Mouse (Mus musculus) liver, embryonic 13.5 days (tissue): ENCODE data around the gene Pcsk4. TPM values are rescaled to one million over a fixed set of nuclear protein-coding genes. Genes with fewer than 3 reads are reported as not detected.
A peak's percentile ranks its signal among the peaks of the same experiment; 100 is the strongest.

Experiments used
- ATAC-seq: fragments of 200-750 bp; cut with Nextera tagmentation; 2 replicates; pipeline ENCODE4 v1.8.0; 2017; ENCODE audit warnings: low read depth, mild to moderate bottlenecking, moderate number of reproducible peaks, moderate library complexity
- DNase-seq: peaks from one replicate; pipeline ENCODE4 v3.0.0; 2022
- H3K27ac ChIP-seq: fragments of 300-500 bp; sonication (generic); 2 replicates; pipeline ENCODE4 v1.5.1; 2015; ENCODE audit warnings: moderate library complexity, mild to moderate bottlenecking, inconsistent platforms
- H3K27me3 ChIP-seq: fragments of 300-500 bp; sonication (generic); 2 replicates; pipeline ENCODE4 v1.6.1; 2015; ENCODE audit warnings: mild to moderate bottlenecking, inconsistent platforms
- H3K36me3 ChIP-seq: fragments of 300-500 bp; sonication (generic); 2 replicates; pipeline ENCODE4 v1.6.1; 2015; ENCODE audit warnings: mild to moderate bottlenecking, inconsistent platforms
- H3K4me1 ChIP-seq: fragments of 300-500 bp; sonication (generic); replicated peaks from 2 replicates; pipeline ENCODE4 v1.6.1; 2015; ENCODE audit warnings: inconsistent platforms
- H3K4me2 ChIP-seq: fragments of 300-500 bp; sonication (generic); 2 replicates; pipeline ENCODE4 v1.6.1; 2015; ENCODE audit warnings: inconsistent platforms, mild to moderate bottlenecking, moderate library complexity
- H3K4me3 ChIP-seq: fragments of 300-500 bp; sonication (generic); replicated peaks from 2 replicates; pipeline ENCODE4 v1.5.1; 2015; ENCODE audit warnings: mild to moderate bottlenecking, inconsistent platforms
- H3K9ac ChIP-seq: fragments of 300-500 bp; sonication (generic); 2 replicates; pipeline ENCODE4 v1.6.1; 2015; ENCODE audit warnings: mild to moderate bottlenecking, inconsistent platforms
- H3K9me3 ChIP-seq: fragments of 300-500 bp; sonication (generic); replicated peaks from 2 replicates; pipeline ENCODE4 v1.6.1; 2016; ENCODE audit warnings: inconsistent platforms
- WGBS: fragments of 180-500 bp; shearing (Covaris S2); methylation state at CpG from one replicate; pipeline ENCODE4 v1.1.7; 2015; ENCODE audit not compliant: insufficient replicate concordance; 5-methylcytosine and 5-hydroxymethylcytosine counted together
- polyA plus RNA-seq: library from polyadenylated mRNA; unstranded; fragments of >200 nt; fragmentation: Nextera tagmentation; extraction: Ambion mirVana; gene quantifications from 2 replicates; pipeline ENCODE4 v1.2.1, GENCODE M21; 2015

Pcsk4 gene
- polyA plus RNA-seq: 5.3 TPM in 2 replicates

DNA sequence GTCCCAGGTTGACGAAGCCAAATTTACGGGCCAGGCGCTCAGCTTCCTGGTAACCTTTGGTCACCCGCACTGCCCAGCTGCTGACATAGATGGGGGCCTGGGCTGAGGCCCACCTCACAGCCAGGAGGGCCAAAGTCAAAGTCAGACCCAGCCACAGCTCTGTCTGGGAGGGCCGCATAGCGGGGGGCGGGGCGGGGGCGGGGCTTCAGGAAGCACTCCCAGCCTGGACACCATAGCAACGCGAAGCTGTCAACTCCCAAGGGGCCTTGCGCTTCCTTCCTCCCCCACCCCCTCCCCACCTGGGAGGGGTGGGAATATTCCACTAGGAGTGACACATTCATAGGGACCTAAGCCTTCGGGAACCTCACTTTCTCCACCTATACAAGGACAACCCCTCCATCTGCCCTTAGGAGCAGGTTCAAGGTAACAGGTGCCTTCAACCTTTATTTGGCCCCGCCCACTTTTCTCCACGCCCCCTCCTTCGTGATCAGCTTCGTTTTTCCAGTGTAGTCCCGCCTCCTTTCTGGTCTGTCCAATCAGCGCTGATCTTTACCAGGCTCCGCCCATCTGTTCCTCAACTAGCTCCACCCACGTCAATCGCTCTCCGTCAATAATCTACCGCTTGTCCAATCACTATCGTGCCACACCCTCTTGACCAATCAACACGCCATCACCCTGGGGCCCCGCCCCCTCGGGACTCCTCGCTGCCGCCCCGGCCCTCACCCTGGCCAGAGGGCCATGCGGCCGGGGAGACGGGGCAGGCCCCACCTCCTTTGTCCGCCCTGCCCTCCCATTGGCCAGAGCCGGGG, at the start of gene Pcsk4, which contains the start of gene Reep6:
Gene Pcsk4, minus strand, starts transcription at position 226 of the 809 bp plus-strand sequence.
Gene Reep6, plus strand, starts transcription at position 681 of the 809 bp plus-strand sequence.
- Histone ChIP-seq H3K4me3 (peak within 1 kb of the TSS; percentile 71), H3K9me3 (no peaks in the 10 kb centered on the region), H3K4me1 (peaks cover 77% of the 10 kb centered on the region), H3K4me2 (peak within 1 kb of the TSS; percentile 98), H3K27me3 (peaks cover 3% of the 10 kb centered on the region; the same call in 1 of the 2 replicates), H3K36me3 (peaks cover 13% of the 10 kb centered on the region), H3K9ac (peak within 1 kb of the TSS; percentile 83), H3K27ac (peak within 1 kb of the TSS; percentile 96)
- DNase-seq (peak; percentile 100), ATAC-seq (peak; percentile 81)
- WGBS: 6% methylated on average over 36 of the region's 36 CpGs

DNA sequence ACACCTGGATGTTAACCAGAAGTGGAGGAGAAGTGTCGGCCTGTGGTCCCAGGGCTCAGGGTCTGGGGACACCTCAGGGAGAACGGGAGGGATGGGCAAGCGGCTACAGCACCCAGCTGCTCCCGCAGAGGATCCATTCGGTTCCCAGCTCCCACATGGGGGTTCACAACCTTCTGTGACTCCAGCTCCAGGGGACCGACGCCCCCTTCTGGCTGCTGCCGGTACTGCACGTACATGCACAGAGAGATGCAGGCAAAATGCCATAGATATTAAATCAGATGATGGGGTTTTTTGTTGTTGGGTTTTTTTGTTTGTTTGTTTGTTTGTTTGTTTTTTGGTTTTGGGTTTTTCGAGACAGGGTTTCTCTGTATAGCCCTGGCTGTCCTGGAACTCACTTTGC, 48.4 kb upstream of the Pcsk4 start:
- Histone ChIP-seq H3K4me1 (0 out of 2 replicates have a peak, but pooled peaks cover 7% of the 10 kb centered on the region), H3K4me2 (no peak overlapping the region), H3K27ac (no peak overlapping the region), H3K9me3 (no peaks in the 10 kb centered on the region), H3K4me3 (no peak overlapping the region), H3K9ac (no peak overlapping the region), H3K36me3 (peaks cover 22% of the 10 kb centered on the region), H3K27me3 (peaks cover 6% of the 10 kb centered on the region)
- DNase-seq (no peak), ATAC-seq (no peak)
- 46% methylated on average over 10 of the region's 10 CpGs for WGBS

DNA sequence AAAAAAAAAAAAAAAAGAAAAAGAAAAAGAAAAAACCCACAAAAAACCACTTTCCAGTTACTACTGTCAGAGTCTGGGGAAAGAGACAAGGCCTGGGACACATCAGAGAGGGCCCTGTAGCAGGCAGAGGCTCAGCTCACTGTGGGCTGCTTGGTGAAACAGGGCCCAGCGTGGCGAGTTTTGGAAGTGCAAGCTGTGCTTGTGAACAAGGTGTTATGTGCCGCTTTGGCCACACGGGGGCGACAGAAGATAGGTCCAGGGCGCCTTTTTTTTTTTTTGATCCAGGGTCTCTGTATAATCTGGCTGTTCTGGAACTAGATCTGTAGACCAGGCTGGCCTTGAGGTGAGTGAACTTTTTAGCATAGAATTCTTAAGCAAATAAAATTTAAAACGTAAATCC, 46.9 kb upstream of the Pcsk4 start:
- Histone ChIP-seq H3K4me3 (no peak overlapping the region), H3K27me3 (peaks cover 22% of the 10 kb centered on the region), H3K4me2 (no peak overlapping the region), H3K36me3 (peaks cover 6% of the 10 kb centered on the region), H3K9ac (no peak overlapping the region), H3K27ac (no peak overlapping the region), H3K9me3 (no peaks in the 10 kb centered on the region), H3K4me1 (peaks cover 12% of the 10 kb centered on the region; the same call in 1 of the 2 replicates)
- 0 out of 2 replicates have a peak, but pooled peaks have one; percentile 27 for ATAC-seq
- under 1% methylated on average over 7 of the region's 7 CpGs for WGBS
- peak; percentile 80 for DNase-seq

GRCm38 (mm10) chr10:80374063-80374462, 44.8 kb upstream of the Pcsk4 start:
- ATAC-seq: peak; percentile 51; the same call in 1 of the 2 replicates
- Histone ChIP-seq H3K4me3 (no peak overlapping the region), H3K9ac (no peak overlapping the region), H3K36me3 (no peaks in the 10 kb centered on the region), H3K9me3 (no peaks in the 10 kb centered on the region), H3K27ac (no peak overlapping the region), H3K27me3 (peaks cover 27% of the 10 kb centered on the region), H3K4me2 (no peak overlapping the region), H3K4me1 (peaks cover 12% of the 10 kb centered on the region; the same call in 1 of the 2 replicates)
- WGBS: 20% methylated on average over 6 of the region's 6 CpGs
- DNase-seq: peak; percentile 67

DNA sequence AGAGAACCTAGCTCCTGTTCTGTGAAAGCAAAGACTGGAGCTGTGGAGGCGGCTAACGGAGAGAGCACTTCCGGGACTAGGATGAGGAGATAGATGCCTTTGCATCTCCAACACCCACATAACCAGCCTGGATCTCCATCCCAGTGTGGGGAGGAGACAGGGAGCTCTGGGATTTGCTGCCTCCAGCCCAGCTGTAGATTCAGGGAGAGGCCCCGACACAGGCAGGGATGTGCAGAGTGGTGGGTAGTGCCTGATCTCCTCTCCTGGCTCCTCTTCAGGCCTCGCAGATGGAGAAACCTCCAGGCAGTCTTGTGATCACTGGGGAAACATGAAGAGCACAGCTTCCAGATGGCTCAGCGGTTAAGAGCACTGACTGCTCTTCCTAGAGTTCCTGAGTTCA, 43.4 kb upstream of the Pcsk4 start:
- WGBS: 68% methylated on average over 6 of the region's 6 CpGs
- Histone ChIP-seq H3K4me3 (no peak overlapping the region), H3K27ac (no peak overlapping the region), H3K4me2 (no peak overlapping the region), H3K36me3 (no peaks in the 10 kb centered on the region), H3K9ac (no peak overlapping the region), H3K27me3 (peaks cover 36% of the 10 kb centered on the region), H3K4me1 (peaks cover 5% of the 10 kb centered on the region; the same call in 1 of the 2 replicates), H3K9me3 (no peaks in the 10 kb centered on the region)
- DNase-seq (no peak), ATAC-seq (no peak)

GRCm38 (mm10) chr10:80371983-80372382, 42.7 kb upstream of the Pcsk4 start:
- Histone ChIP-seq H3K9me3 (no peaks in the 10 kb centered on the region), H3K4me3 (no peak overlapping the region), H3K9ac (no peak overlapping the region), H3K27ac (no peak overlapping the region), H3K36me3 (no peaks in the 10 kb centered on the region), H3K4me1 (peaks cover 5% of the 10 kb centered on the region; the same call in 1 of the 2 replicates), H3K4me2 (no peak overlapping the region), H3K27me3 (peaks cover 43% of the 10 kb centered on the region)
- no peak for DNase-seq
- whole genome bisulfite sequencing: 50% methylated on average over 9 of the region's 9 CpGs
- no peak for ATAC-seq

GRCm38 (mm10) chr10:80371411-80371966, 42.2 kb upstream of the Pcsk4 start:
- Histone ChIP-seq H3K9me3 (no peaks in the 10 kb centered on the region), H3K9ac (no peak overlapping the region), H3K27me3 (peaks cover 48% of the 10 kb centered on the region), H3K4me3 (no peak overlapping the region), H3K36me3 (no peaks in the 10 kb centered on the region), H3K27ac (no peak overlapping the region), H3K4me1 (peaks cover 5% of the 10 kb centered on the region; the same call in 1 of the 2 replicates), H3K4me2 (no peak overlapping the region)
- no peak for DNase-seq
- WGBS: 9% methylated on average over 12 of the region's 12 CpGs
- ATAC-seq: no peak

GRCm38 (mm10) chr10:80369995-80370747, 40.9 kb upstream of the Pcsk4 start:
- ATAC-seq (no peak), DNase-seq (no peak)
- Histone ChIP-seq H3K27ac (no peak overlapping the region), H3K27me3 (peaks cover 61% of the 10 kb centered on the region), H3K9ac (no peak overlapping the region), H3K36me3 (no peaks in the 10 kb centered on the region), H3K4me1 (peaks cover 5% of the 10 kb centered on the region; the same call in 1 of the 2 replicates), H3K4me2 (no peak overlapping the region), H3K4me3 (no peak overlapping the region), H3K9me3 (no peaks in the 10 kb centered on the region)
- 64% methylated on average over 21 of the region's 21 CpGs for WGBS

- no peak overlapping the region for H3K4me2 ChIP-seq
Observed at GRCm38 (mm10) chr10:80368392-80368791, 39.1 kb upstream of the Pcsk4 start.

DNA sequence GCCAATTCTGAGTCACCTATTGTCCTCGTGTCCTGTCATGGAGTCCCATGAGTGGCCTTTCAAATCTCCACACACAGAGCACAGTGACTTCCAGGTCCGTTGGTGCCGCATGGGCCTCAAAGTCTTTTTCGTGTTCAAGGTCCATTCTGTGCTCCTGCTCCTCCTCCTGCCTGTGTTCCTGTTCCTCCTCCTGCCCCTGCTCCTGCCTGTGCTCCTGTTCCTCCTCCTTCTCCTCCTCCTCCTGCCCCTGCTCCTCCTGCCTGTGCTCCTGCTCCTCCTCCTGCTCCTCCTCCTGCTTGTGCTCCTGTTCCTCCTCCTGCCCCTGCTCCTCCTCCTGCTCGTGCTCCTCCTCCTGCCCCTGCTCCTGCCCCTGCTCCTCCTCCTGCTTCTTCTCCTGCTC, 38.7 kb upstream of the Pcsk4 start:
- peaks cover 78% of the 10 kb centered on the region for H3K27me3 ChIP-seq
- H3K4me1 ChIP-seq: peaks cover 5% of the 10 kb centered on the region; the same call in 1 of the 2 replicates
- no peak overlapping the region for H3K27ac ChIP-seq
- no peak overlapping the region for H3K4me2 ChIP-seq
- no peak overlapping the region for H3K9ac ChIP-seq
- no peak for DNase-seq
- 43% methylated on average over 5 of the region's 5 CpGs for WGBS
- H3K9me3 ChIP-seq: no peaks in the 10 kb centered on the region
- ATAC-seq: no peak
- H3K4me3 ChIP-seq: no peak overlapping the region
- H3K36me3 ChIP-seq: no peaks in the 10 kb centered on the region

More at GRCm38 (mm10) chr10:80368392-80368791, 39.1 kb upstream of the Pcsk4 start:
- Histone ChIP-seq H3K36me3 (no peaks in the 10 kb centered on the region), H3K4me1 (peaks cover 5% of the 10 kb centered on the region; the same call in 1 of the 2 replicates), H3K4me3 (no peak overlapping the region), H3K9ac (no peak overlapping the region), H3K27ac (no peak overlapping the region), H3K9me3 (no peaks in the 10 kb centered on the region), H3K27me3 (peaks cover 78% of the 10 kb centered on the region)
- WGBS: 78% methylated on average over 6 of the region's 6 CpGs
- DNase-seq (no peak), ATAC-seq (no peak)

GRCm38 (mm10) chr10:80365736-80366135, 36.4 kb upstream of the Pcsk4 start:
- H3K36me3 ChIP-seq: no peaks in the 10 kb centered on the region
- H3K9me3 ChIP-seq: no peaks in the 10 kb centered on the region
- WGBS: 41% methylated on average over 6 of the region's 6 CpGs
- no peak overlapping the region for H3K4me3 ChIP-seq
- no peaks in the 10 kb centered on the region for H3K4me1 ChIP-seq
- no peak overlapping the region for H3K4me2 ChIP-seq
- ATAC-seq (no peak), DNase-seq (no peak)
- no peak overlapping the region for H3K9ac ChIP-seq
- no peak overlapping the region for H3K27ac ChIP-seq
- peaks cover 70% of the 10 kb centered on the region for H3K27me3 ChIP-seq
